Mouse (Mus musculus) midbrain, embryonic 11.5 days (tissue): Measurements from ENCODE around the gene Kiss1. TPM values are rescaled to one million over a fixed set of nuclear protein-coding genes. Genes with fewer than 3 reads are reported as not detected.

Experiments
- ATAC-seq: fragments of 200-750 bp; cut with Nextera tagmentation; 2 replicates; pipeline ENCODE4 v1.8.0; 2017; ENCODE audit warnings: moderate TSS enrichment, moderate library complexity; ENCODE audit not compliant: low FRiP score
- DNase-seq: peaks from one replicate; pipeline ENCODE4 v3.0.0; 2015; ENCODE audit warnings: low spot score; ENCODE audit errors: missing footprints
- H3K27ac ChIP-seq: fragments of 300-500 bp; sonication (generic); 2 replicates; pipeline ENCODE4 v1.5.1; 2014; ENCODE audit warnings: low read depth, low read length
- H3K27me3 ChIP-seq: fragments of 300-500 bp; sonication (generic); 2 replicates; pipeline ENCODE4 v1.6.1; 2014; ENCODE audit warnings: mild to moderate bottlenecking, low read length, moderate library complexity, mixed read lengths; ENCODE audit not compliant: control insufficient read depth, insufficient read depth
- H3K36me3 ChIP-seq: fragments of 300-500 bp; sonication (generic); 2 replicates; pipeline ENCODE4 v1.6.1; 2014; ENCODE audit warnings: mild to moderate bottlenecking, low read length, moderate library complexity, mixed read lengths; ENCODE audit not compliant: control insufficient read depth, insufficient read depth
- H3K4me1 ChIP-seq: fragments of 300-500 bp; sonication (generic); 2 replicates; pipeline ENCODE4 v1.6.1; 2014; ENCODE audit warnings: low read length; ENCODE audit not compliant: control insufficient read depth, insufficient read depth
- H3K4me2 ChIP-seq: fragments of 300-500 bp; sonication (generic); 2 replicates; pipeline ENCODE4 v1.6.1; 2014; ENCODE audit warnings: mild to moderate bottlenecking, moderate library complexity
- H3K4me3 ChIP-seq: fragments of 300-500 bp; sonication (generic); 2 replicates; pipeline ENCODE4 v1.5.1; 2014; ENCODE audit warnings: low read depth, low read length
- H3K9ac ChIP-seq: fragments of 300-500 bp; sonication (generic); 2 replicates; pipeline ENCODE4 v1.6.1; 2014; ENCODE audit warnings: low read length
- H3K9me3 ChIP-seq: fragments of 300-500 bp; sonication (generic); 2 replicates; pipeline ENCODE4 v1.6.1; 2016; ENCODE audit warnings: low read length; ENCODE audit not compliant: control insufficient read depth
- WGBS: fragments of 180-500 bp; shearing (Covaris S2); extraction: QIAGEN DNeasy Blood & Tissue Kit; methylation state at CpG from one replicate; pipeline ENCODE4 v1.1.7; 2014; 5-methylcytosine and 5-hydroxymethylcytosine counted together
- polyA plus RNA-seq: library from polyadenylated mRNA; unstranded; fragments of >200 nt; fragmentation: Nextera tagmentation; extraction: Ambion mirVana; gene quantifications from 2 replicates; pipeline ENCODE4 v1.2.1, GENCODE M21; 2014

Kiss1 gene
- polyA plus RNA-seq, 1 experiment from 2014 or later = not detected

DNA sequence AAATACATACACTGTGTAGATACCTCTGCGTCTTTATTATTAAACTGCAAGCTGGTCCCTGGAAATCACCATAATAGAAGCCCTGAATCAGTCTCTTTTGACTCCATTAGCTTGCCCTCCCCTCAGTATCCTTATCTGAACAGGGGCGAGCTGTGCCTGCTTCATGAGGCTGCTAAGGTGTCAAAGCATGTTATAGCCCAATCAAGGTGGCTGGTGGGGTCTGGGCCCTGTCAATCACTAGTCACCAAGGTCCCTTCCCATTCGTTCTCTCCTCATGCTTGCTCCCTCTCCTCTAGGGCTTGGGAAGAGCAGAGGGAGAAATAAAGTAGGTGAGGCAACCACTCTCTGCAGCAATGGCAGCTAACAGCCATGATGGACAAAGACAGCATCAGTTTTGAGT lies 25.6 kb downstream of the Kiss1 start:
- 0 out of 2 replicates have a peak, but pooled peaks cover 3% of the 10 kb centered on the region for H3K4me1 ChIP-seq
- no peaks in the 10 kb centered on the region for H3K9me3 ChIP-seq
- H3K4me2 ChIP-seq = no peak overlapping the region
- WGBS = 75% methylated on average over 3 of the region's 3 CpGs
- H3K4me3 ChIP-seq = no peak overlapping the region
- DNase-seq (no peak), ATAC-seq (no peak)
- H3K27me3 ChIP-seq = no peaks in the 10 kb centered on the region
- H3K36me3 ChIP-seq = no peaks in the 10 kb centered on the region
- no peak overlapping the region for H3K9ac ChIP-seq
- no peak overlapping the region for H3K27ac ChIP-seq

DNA sequence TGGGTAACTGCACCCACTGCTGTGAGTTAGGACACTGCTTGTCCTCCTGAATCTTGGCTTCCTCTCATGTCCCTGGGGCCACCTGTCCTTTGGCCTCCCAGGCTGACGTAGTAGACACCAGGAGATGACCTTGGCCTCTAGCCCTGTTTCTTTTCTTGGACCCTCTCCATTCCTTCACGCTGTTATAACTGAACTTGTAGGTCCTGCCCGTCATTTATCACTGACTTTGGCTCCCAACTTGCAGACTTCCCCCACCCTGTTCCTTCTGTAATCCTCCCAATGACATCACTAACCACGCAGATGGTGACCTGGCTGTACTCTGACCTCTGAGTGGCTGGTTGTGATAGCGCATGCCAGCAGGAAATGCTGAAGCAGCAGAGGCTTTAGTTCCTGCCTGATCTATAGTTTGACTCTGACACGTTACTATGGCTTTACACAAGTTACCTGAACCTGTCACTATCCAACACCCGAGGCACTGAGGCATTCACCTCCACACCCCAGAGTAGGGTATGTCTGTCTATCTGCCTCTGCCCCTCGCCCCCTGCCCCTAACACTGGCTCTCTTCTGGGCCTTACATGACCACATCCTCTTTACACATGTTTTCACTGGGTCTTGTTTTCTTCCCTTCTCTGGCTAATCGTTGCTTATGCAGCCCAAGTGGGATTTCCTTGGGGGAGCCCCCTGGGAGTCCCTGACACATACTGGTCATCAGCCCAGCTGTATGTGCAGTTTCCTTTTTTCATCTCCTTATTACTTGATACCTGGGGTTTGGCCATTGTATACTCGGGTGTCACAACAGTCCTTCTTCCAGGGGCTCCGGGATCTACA lies 26.2 kb downstream of the Kiss1 start:
- H3K9ac ChIP-seq = no peak overlapping the region
- no peaks in the 10 kb centered on the region for H3K36me3 ChIP-seq
- WGBS = 79% methylated on average over 11 of the region's 11 CpGs
- no peak overlapping the region for H3K4me2 ChIP-seq
- no peaks in the 10 kb centered on the region for H3K9me3 ChIP-seq
- no peaks in the 10 kb centered on the region for H3K27me3 ChIP-seq
- DNase-seq (no peak), ATAC-seq (no peak)
- H3K4me1 ChIP-seq = 0 out of 2 replicates have a peak, but pooled peaks cover 3% of the 10 kb centered on the region
- H3K4me3 ChIP-seq = no peak overlapping the region
- no peak overlapping the region for H3K27ac ChIP-seq

DNA sequence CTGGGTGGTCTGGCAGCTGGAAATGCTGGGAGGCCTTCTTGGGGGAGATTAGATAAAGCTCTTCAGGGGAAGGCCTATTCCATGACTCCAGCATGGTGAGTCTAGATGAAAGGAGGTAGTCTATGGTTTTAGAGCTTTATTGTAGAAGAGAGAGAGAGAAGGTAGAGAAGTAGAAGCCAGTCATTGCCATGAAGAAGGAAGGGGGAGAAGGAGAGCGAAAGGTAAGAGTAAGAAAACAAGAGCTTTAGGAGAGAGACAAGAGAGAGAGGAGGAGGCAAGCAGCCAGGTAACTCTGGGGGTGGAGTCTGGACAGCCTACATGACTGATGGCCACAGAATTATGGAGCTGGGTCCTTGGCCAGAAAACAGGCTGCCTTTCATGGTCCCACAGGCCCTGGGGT lies 28.5 kb downstream of the Kiss1 start, which contains the start of gene Ren1:
Gene Ren1 (plus strand): TSS at position 301 of the 400 bp plus-strand sequence.
- ATAC-seq = no peak
- WGBS = 96% methylated on average over 1 of the region's 1 CpGs
- H3K27ac ChIP-seq = no peak within 1 kb of the TSS

GRCm38 (mm10) chr1:133351762-133352161 lies 30.1 kb downstream of the Kiss1 start:
- no peak overlapping the region for H3K4me3 ChIP-seq
- no peak overlapping the region for H3K9ac ChIP-seq
- no peak overlapping the region for H3K27ac ChIP-seq
- H3K9me3 ChIP-seq = no peaks in the 10 kb centered on the region
- H3K4me2 ChIP-seq = no peak overlapping the region
- DNase-seq (no peak), ATAC-seq (no peak)
- no peaks in the 10 kb centered on the region for H3K27me3 ChIP-seq
- 29% methylated on average over 9 of the region's 9 CpGs for whole genome bisulfite sequencing
- H3K36me3 ChIP-seq = no peaks in the 10 kb centered on the region
- H3K4me1 ChIP-seq = 0 out of 2 replicates have a peak, but pooled peaks cover 3% of the 10 kb centered on the region

More for the DNA sequence above, 28.5 kb downstream of the Kiss1 start, which contains the start of gene Ren1:
- Histone ChIP-seq H3K4me3 (no peak within 1 kb of the TSS), H3K4me1 (0 out of 2 replicates have a peak, but pooled peaks cover 3% of the 10 kb centered on the region), H3K9ac (no peak within 1 kb of the TSS), H3K9me3 (no peaks in the 10 kb centered on the region), H3K36me3 (no peaks in the 10 kb centered on the region), H3K27me3 (no peaks in the 10 kb centered on the region), H3K4me2 (no peak within 1 kb of the TSS)
- no peak for DNase-seq

DNA sequence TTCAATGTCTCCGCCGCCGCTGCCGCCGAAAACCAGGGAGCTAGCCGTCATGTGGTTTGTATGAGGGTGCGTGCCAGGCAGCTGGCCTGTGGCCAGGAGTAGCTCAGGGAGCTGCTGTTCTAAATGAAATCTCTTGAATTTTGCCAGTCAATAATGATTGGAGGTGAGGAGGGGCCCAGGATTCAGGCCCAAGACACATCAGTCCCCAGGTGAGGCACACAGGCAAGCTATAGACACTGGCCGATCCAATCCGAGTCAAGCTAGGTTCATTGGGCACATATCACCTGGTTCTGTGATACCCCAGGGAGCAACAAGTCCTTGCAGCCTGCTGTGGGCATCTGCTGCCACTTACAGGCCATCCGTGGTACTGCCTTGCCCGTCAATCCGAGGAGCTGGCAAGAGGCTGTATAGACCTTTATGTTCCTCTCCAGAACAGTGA lies 31.7 kb downstream of the Kiss1 start:
- no peak overlapping the region for H3K27ac ChIP-seq
- H3K27me3 ChIP-seq = no peaks in the 10 kb centered on the region
- H3K4me2 ChIP-seq = no peak overlapping the region
- 0 out of 2 replicates have a peak, but pooled peaks cover 3% of the 10 kb centered on the region for H3K4me1 ChIP-seq
- WGBS = 55% methylated on average over 12 of the region's 12 CpGs
- H3K9ac ChIP-seq = no peak overlapping the region
- peak; percentile 57 for ATAC-seq
- DNase-seq = peak; percentile 96
- H3K9me3 ChIP-seq = no peaks in the 10 kb centered on the region
- no peaks in the 10 kb centered on the region for H3K36me3 ChIP-seq
- H3K4me3 ChIP-seq = no peak overlapping the region

DNA sequence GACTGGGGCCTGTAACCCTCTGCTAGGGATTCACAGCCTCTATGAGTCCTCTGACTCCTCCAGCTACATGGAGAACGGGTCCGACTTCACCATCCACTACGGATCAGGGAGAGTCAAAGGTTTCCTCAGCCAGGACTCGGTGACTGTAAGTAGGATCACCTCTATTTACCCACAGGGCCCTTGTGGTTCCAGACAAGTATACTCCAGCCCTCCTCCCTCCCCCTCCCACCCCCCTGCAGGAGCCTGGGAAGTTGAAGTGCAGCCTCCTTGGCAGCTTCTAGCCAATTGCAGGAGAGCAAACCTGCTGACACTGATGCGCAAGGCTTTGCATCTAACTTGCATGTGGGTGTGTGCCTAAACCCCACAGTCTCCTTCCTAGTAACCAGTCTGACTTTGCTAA lies 33.8 kb downstream of the Kiss1 start:
- 48% methylated on average over 5 of the region's 5 CpGs for WGBS
- Histone ChIP-seq H3K9me3 (no peaks in the 10 kb centered on the region), H3K4me2 (no peak overlapping the region), H3K9ac (no peak overlapping the region), H3K4me3 (no peak overlapping the region), H3K4me1 (0 out of 2 replicates have a peak, but pooled peaks cover 3% of the 10 kb centered on the region), H3K27me3 (no peaks in the 10 kb centered on the region), H3K36me3 (no peaks in the 10 kb centered on the region), H3K27ac (no peak overlapping the region)
- ATAC-seq (no peak), DNase-seq (no peak)

DNA sequence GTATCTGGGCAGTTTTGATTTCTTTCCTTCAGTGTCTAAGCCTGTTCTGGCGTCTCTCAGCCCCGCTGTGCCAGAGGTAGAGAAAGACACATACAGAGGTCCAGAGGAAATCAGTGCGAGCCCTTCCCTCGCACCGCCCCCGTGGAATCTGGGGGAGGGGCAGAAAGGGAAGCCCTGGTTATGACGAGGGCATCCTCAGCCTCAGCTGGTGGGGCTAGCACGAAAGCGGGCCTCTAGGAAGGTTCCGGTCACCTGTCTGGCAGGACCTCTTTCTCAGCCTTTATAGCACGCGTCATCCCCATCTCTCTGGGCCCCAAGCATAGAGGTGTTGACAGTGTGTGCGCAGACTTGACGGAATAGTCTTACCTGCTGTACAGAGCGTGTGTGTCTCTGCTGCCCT lies 34.2 kb downstream of the Kiss1 start:
- H3K4me1 ChIP-seq = 0 out of 2 replicates have a peak, but pooled peaks cover 3% of the 10 kb centered on the region
- ATAC-seq (no peak), DNase-seq (no peak)
- H3K27me3 ChIP-seq = no peaks in the 10 kb centered on the region
- no peak overlapping the region for H3K4me2 ChIP-seq
- no peak overlapping the region for H3K4me3 ChIP-seq
- no peak overlapping the region for H3K27ac ChIP-seq
- H3K36me3 ChIP-seq = no peaks in the 10 kb centered on the region
- H3K9ac ChIP-seq = no peak overlapping the region
- WGBS = 60% methylated on average over 15 of the region's 15 CpGs
- H3K9me3 ChIP-seq = no peaks in the 10 kb centered on the region

DNA sequence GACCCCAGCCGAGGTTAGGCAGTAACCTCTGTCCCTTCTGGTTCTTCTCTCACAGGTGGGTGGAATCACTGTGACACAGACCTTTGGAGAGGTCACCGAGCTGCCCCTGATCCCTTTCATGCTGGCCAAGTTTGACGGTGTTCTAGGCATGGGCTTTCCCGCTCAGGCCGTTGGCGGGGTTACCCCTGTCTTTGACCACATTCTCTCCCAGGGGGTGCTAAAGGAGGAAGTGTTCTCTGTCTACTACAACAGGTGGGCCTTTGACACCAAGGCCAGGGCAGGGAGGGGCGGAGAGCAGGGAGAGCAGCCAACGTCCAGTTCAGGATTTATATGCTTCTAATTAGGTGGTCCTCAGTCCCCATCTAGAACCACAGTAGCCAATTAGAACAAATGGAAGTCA lies 34.7 kb downstream of the Kiss1 start:
- 71% methylated on average over 8 of the region's 8 CpGs for WGBS
- no peak overlapping the region for H3K27ac ChIP-seq
- H3K36me3 ChIP-seq = no peaks in the 10 kb centered on the region
- H3K4me3 ChIP-seq = no peak overlapping the region
- H3K9ac ChIP-seq = no peak overlapping the region
- H3K4me2 ChIP-seq = no peak overlapping the region
- 0 out of 2 replicates have a peak, but pooled peaks cover 3% of the 10 kb centered on the region for H3K4me1 ChIP-seq
- H3K27me3 ChIP-seq = no peaks in the 10 kb centered on the region
- ATAC-seq = no peak
- no peaks in the 10 kb centered on the region for H3K9me3 ChIP-seq
- DNase-seq = no peak

GRCm38 (mm10) chr1:133361006-133361405 lies 39.3 kb downstream of the Kiss1 start:
- Histone ChIP-seq H3K4me2 (no peak overlapping the region), H3K4me3 (no peak overlapping the region), H3K4me1 (peaks cover 11% of the 10 kb centered on the region), H3K9me3 (no peaks in the 10 kb centered on the region), H3K36me3 (no peaks in the 10 kb centered on the region), H3K27ac (no peak overlapping the region), H3K27me3 (peaks cover 25% of the 10 kb centered on the region), H3K9ac (no peak overlapping the region)
- ATAC-seq = no peak
- 91% methylated on average over 6 of the region's 6 CpGs for WGBS
- no peak for DNase-seq
